Comparison of ENCODE assay signal across 7 mouse cellular contexts in genomic region chr4:128727721-128728430, GRCm38 (mm10). TPM values are rescaled to one million over a fixed set of nuclear protein-coding genes. Genes with fewer than 3 reads are reported as not detected.
A peak's percentile ranks its signal among the peaks of the same experiment; 100 is the strongest.
DNase-seq lines count a peak whose midpoint lies in the region; ATAC-seq and TF ChIP-seq lines count a peak whose summit lies in the region.

No protein-coding gene starts in this region.

- ATAC-seq in erythroid progenitor cell, adult 5-6 weeks (replicated peaks; ENCODE audit: low FRiP score, poor library complexity, severe bottlenecking): peak; percentile 85
- ATAC-seq in limb, embryonic 11.5 days (ENCODE audit: insufficient number of reproducible peaks, low FRiP score, low TSS enrichment, low read depth): peak; percentile 63

- peak overlapping the region; percentile 93 for H3K4me2 ChIP-seq in limb, embryonic 11.5 days (ENCODE audit: low read depth, severe bottlenecking)

- H3K27ac ChIP-seq in ES-E14 (ENCODE audit: insufficient read depth, low read depth, low read length, poor library complexity, severe bottlenecking): no peak overlapping the region; the same call in 1 of the 2 replicates
- peak overlapping the region; percentile 96 for H3K27ac ChIP-seq in limb, embryonic 11.5 days (replicated peaks; ENCODE audit: low read depth, low read length)
- peak overlapping the region; percentile 99 for H3K27ac ChIP-seq in midbrain, embryonic 10.5 days (replicated peaks)

- in situ Hi-C loops in ES-E14 (cut with MboI; ENCODE audit: low sequenced_read_pairs in 2 of 2, unreplicated experiment in 2 of 2): no loop called here

- no peak for DNase-seq in ES-E14 (ENCODE audit: low read depth, low spot score)
- peak; percentile 81 to 84 for DNase-seq in adrenal gland, postnatal 36 days
- peak; percentile 64 for DNase-seq in heart, postnatal 4 days
- peak; percentile 59 for DNase-seq in limb, embryonic 11.5 days (ENCODE audit: low spot score)
- DNase-seq in midbrain, embryonic 10.5 days (ENCODE audit: low spot score): peak; percentile 55
- DNase-seq in testis, postnatal 10 days (ENCODE audit: low spot score): peak; percentile 66

- H3K27me3 ChIP-seq in limb, embryonic 11.5 days (ENCODE audit: control insufficient read depth, insufficient read depth, low read length): peaks cover 5% of the 10 kb centered on the region; the same call in 1 of the 2 replicates
- peaks cover 33% of the 10 kb centered on the region for H3K27me3 ChIP-seq in midbrain, embryonic 10.5 days (ENCODE audit: low read depth, poor library complexity, severe bottlenecking)

- peak overlapping the region; percentile 73 for H3K9ac ChIP-seq in ES-E14 (ENCODE audit: insufficient read depth, low read depth, low read length, poor library complexity, severe bottlenecking)
- peak overlapping the region; percentile 99 for H3K9ac ChIP-seq in limb, embryonic 11.5 days (ENCODE audit: low read length)

- H3K36me3 ChIP-seq in ES-E14 (ENCODE audit: control insufficient read depth, insufficient read depth, low read length, poor library complexity, severe bottlenecking): no peaks in the 10 kb centered on the region
- peaks cover 2% of the 10 kb centered on the region; the same call in 1 of the 2 replicates for H3K36me3 ChIP-seq in limb, embryonic 11.5 days (ENCODE audit: control insufficient read depth, insufficient read depth, low read length)
- peaks cover 32% of the 10 kb centered on the region for H3K36me3 ChIP-seq in midbrain, embryonic 10.5 days

- H3K4me1 ChIP-seq in ES-E14 (ENCODE audit: control insufficient read depth in 2 of 2, insufficient read depth in 2 of 2, low read length in 2 of 2, poor library complexity in 1 of 2): peaks cover 2 to 10% of the 10 kb centered on the region in 2 experiments; a peak in 2 of 4 replicates
- peaks cover 29% of the 10 kb centered on the region for H3K4me1 ChIP-seq in limb, embryonic 11.5 days (ENCODE audit: control insufficient read depth, insufficient read depth, low read length)
- H3K4me1 ChIP-seq in midbrain, embryonic 10.5 days: peaks cover 88% of the 10 kb centered on the region

- H3K4me3 ChIP-seq in ES-E14 (ENCODE audit: insufficient read depth in 1 of 2, low read depth in 1 of 2, low read length in 2 of 2, poor library complexity in 1 of 2, severe bottlenecking in 1 of 2): peak overlapping the region; percentile 77 to 88
- H3K4me3 ChIP-seq in limb, embryonic 11.5 days (ENCODE audit: low read depth, low read length): peak overlapping the region; percentile 93
- peak overlapping the region; percentile 94 for H3K4me3 ChIP-seq in midbrain, embryonic 10.5 days

- H3K9me3 ChIP-seq in ES-E14 (ENCODE audit: control insufficient read depth, insufficient read depth, low read depth, low read length): no peaks in the 10 kb centered on the region
- H3K9me3 ChIP-seq in limb, embryonic 11.5 days (ENCODE audit: control insufficient read depth, low read length): no peaks in the 10 kb centered on the region
- no peaks in the 10 kb centered on the region for H3K9me3 ChIP-seq in midbrain, embryonic 10.5 days (replicated peaks)

- WGBS in limb, embryonic 11.5 days: under 1% methylated on average over 58 of the region's 65 CpGs
- WGBS in midbrain, embryonic 10.5 days: under 1% methylated on average over 65 of the region's 65 CpGs

TF ChIP-seq in ES-E14, 5 proteins besides CTCF, POLR2A, EP300 and RAD21:
- no peak for TF ChIP-seq HCFC1 (IDR thresholded peaks at IDR 0.05; ENCODE audit: borderline replicate concordance, insufficient read depth, low read length)
- TF ChIP-seq MAFK (IDR thresholded peaks at IDR 0.05; ENCODE audit: insufficient read depth, low read depth, low read length): no peak
- TF ChIP-seq ZNF384 (IDR thresholded peaks at IDR 0.05; ENCODE audit: low read depth, low read length): no peak
- no peak for TF ChIP-seq ZC3H11A (IDR thresholded peaks at IDR 0.05; ENCODE audit: borderline replicate concordance, low read depth, low read length)
TF ChIP-seq in ES-E14: peak in this region for 0.

RNA-seq across cellular contexts. Expression of gene A3galt2, which starts 27.3 kb away (rescaled TPM):
- total RNA-seq in ES-E14 (2012; rRNA removed): 0.09 and 0.11 TPM in 2 replicates
- under 1 TPM; 0.16 to 0.30 TPM for total RNA-seq in adrenal gland, postnatal 36 days (2021)
- not detected in 2 replicates for total RNA-seq in erythroid progenitor cell, adult 5-6 weeks (2015; ENCODE audit: low replicate concordance)
- 0.08 TPM in 1 of 2 replicates, not detected in the other for total RNA-seq in erythroid progenitor cell, adult 5-6 weeks (2017; ENCODE audit: low replicate concordance)
- under 1 TPM; 0.20 to 0.36 TPM for total RNA-seq in heart, postnatal 4 days (2021)
- 0.06 and 0.28 TPM in 2 replicates for polyA plus RNA-seq in limb, embryonic 11.5 days (2014; fragmentation: Nextera tagmentation; extraction: Ambion mirVana)
- polyA plus RNA-seq in midbrain, embryonic 10.5 days (2016; fragmentation: Nextera tagmentation; extraction: Ambion mirVana): 0.10 and 0.24 TPM in 2 replicates
